Mouse (Mus musculus) cerebellum, adult (tissue): ENCODE data around the gene Me1.
A peak's percentile ranks its signal among the peaks of the same experiment; 100 is the strongest.
"Not testable (repeated sequence)": the region's sequence is repeated elsewhere in the genome, so short reads cannot be mapped to it uniquely, and the experiment has no call there.

Experiments
- ATAC-seq: cut with Nextera tagmentation; 2 replicates; pipeline ENCODE4 v1.9.2; 2017; ENCODE audit warnings: mild to moderate bottlenecking, moderate library complexity, mixed read lengths; ENCODE audit not compliant: insufficient number of reproducible peaks, low FRiP score, low TSS enrichment

Gene Me1

DNA sequence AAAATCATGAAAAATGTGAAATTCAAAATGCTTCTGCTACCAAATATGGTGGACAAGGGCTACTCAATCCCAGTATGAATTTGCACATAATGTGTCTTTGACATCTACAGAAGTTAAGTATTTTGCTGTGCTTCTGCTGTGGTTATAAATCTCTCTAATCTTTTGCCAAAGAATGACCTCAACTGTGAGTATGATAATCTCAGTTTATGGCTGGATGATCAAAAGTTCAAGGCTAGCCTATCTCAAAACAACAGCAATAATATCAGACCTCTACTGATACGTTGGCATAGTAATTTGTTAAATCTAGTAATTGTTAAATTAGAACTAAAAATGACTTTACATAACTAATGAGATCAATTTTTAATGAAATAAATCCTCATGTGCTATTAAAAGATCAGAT is 80.0 kb downstream of the Me1 start:
- no peak for ATAC-seq

- ATAC-seq: no peak
Observed at GRCm38 (mm10) chr9:86612091-86612490, 83.7 kb downstream of the Me1 start.

DNA sequence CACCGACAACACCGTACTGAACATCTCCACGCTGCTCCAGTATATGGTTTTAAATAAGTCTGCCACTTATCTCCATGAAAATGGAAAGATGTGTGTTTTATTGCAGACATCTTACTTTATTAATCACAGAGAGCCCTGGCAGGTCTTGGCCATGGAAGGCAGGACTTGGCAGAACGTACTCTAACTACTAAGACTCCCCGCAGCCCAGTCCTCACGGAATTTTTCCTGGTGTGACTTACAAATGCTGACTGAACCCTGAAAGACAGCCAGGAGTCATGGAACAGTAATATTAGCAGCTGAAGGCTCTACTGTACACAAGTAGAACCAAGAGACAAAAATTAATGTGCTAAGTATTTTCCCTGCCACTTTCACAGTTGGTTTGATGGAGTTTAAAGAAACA is 90.0 kb downstream of the Me1 start:
- ATAC-seq: no peak

DNA sequence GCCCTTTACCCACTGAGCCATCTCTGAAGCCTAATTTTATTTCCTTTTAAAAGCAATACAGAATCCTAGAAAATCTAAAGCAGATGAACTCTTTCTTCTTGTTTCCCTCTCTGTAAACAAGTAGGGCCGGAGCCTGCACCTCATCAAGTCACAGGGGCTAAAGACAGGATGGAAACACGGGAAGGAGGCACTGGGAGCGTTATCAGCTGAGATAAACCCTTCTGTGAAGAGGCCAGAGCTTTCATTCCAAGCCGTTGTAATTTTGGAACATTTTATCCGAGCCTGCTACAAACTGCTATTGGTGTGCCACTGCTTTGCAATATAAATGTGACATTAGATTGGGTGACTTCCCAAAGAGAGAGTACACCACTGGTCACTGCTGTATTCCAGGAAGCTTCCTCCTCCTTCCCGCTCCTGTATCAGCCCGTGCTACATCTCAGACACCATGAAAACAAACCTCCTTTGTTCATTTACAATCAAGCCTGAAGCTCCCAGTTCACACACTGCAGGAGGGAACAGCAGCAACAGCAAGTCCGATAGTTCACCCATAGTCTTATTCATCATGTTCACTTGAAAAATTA is 95.9 kb downstream of the Me1 start:
- no peak for ATAC-seq

DNA sequence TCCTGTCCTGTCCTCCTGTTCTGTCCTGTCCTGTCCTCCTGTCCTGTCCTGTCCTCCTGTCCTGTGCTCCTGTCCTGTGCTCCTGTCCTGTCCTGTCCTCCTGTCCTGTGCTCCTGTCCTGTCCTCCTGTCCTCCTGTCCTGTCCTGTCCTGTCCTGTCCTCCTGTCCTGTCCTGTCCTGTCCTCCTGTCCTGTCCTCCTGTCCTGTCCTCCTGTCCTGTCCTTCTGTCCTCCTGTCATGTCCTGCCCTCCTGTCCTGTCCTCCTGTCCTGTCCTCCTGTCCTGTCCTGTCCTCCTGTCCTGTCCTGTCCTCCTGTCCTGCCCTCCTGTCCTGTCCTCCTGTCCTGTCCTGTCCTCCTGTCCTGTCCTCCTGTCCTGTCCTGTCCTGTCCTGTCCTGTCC is 98.8 kb downstream of the Me1 start:
- not testable (repeated sequence) for ATAC-seq

DNA sequence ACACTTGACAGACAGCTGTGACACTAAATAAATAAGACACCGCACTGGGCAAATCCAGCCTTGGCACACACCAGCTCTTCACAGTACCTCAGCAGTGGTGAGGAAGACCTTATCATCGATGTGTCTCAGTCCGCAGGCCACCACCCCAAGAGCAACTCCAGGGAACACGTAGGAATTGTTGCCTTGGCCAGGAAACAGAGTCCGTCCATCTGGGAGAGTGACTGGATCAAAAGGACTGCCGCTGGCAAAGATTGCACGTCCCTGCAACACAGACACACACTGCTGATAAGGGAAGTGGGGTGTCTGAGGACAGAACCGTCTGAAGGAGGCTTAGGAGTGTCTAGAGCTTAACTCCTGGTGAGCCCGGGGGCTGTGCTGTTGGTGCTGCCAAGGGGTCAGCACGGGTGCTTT is 101.4 kb downstream of the Me1 start:
- ATAC-seq: not testable (repeated sequence)

DNA sequence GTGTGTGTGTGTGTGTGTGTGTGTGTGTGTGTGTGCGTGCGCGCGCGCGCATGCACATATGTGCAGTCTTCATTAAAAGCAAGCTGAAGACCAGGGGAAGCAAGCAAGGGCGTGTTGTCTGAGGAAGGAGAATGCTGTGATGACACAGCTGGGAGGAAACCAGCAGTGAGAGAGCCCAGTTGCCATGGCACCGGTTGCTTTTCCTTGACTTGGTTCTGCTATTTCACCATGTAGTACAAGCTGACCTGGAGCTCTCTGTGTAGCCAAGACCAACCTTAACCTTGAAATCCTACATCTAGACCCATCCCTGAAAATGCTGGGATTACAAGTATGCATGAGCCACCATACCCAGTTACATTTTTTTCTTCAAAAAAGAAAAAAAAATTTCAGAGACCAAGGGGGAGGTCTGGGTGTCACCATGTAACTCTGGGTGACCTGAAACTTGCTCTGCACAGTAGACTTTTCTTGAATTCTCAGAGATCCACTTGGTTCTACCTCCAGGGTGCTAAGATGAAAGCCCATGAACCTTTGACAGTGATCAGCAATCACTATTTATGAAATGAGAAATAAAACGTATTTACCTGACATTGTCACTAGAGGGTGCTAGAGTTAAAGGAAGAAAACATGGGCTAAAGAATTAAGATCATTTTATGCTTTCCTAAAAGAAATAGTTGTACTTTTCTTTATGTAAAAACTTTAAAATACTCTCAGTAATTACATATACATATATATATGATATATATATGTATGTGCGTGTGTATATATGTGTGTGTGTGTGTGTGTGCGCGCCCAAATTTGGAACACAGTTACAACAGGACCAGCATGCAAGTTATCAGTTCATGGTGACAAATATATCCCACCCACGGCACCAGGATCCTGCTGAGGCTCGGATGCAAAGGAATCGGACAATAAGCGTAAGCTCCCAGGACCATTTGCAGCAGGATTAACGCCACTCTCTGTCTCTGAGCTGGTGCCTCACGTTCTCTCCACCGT is 102.8 kb downstream of the Me1 start:
- ATAC-seq: no peak

DNA sequence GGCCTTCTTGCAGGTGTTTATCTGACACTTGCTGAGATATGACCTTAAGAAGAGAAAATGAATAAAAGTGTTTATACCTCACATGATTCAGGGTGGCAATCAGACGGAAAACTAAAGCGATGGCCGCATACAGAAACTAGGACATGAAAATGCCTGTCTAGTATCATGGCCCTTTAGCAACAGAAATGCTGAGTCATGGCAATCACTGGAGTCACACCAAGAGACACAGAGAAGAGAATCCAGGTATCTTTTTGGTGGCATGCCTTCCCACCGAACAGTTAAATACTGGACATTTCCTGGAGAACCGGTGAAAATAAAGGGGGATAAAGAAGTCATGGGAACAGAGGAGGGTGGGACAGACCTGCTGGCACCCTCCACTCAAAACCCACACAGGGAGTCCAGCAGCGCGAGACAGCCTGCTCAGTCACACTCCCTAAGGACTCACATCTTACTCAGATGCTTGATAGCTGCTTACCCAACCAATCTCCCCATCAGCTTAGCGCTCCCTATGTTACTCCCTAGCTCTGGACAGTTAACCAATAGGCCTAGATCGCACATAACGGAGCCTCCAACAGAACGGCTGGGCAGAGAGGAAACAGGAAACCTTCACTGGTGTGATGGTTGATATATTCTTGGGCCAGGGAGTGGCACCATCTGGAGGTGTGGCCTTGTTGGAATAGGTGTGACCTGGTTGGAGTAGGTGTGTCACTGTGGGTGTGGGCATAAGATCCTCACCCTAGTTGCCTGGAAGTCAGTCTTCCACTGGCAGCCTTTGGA is 108.5 kb downstream of the Me1 start:
- no peak for ATAC-seq

- ATAC-seq: peak; percentile 58; the same call in 1 of the 2 replicates
Observed at GRCm38 (mm10) chr9:86583740-86584139, 112.0 kb downstream of the Me1 start.

GRCm38 (mm10) chr9:86579657-86580056 is 116.1 kb downstream of the Me1 start:
- ATAC-seq: no peak

DNA sequence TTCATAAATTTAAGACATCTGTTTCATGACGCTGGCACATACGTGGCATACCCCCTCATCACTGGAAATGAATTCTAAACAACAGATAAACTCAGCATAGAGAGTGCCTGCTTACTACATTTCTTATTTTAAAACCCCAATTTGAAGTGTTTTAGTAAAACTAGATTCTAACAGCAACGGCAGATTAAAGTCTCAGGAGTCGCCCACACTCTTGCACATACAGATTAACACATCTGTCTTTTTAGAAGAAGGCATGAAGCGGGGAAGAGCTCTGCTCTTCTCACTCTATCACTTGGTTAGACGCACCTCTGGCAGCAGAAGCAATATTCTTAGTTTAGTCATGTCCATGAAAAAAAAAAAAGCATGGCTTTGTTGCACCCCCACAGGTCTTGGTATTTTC is 120.6 kb downstream of the Me1 start:
- ATAC-seq: no peak

- no peak for ATAC-seq
Observed at GRCm38 (mm10) chr9:86573616-86574303, 122.0 kb downstream of the Me1 start.

DNA sequence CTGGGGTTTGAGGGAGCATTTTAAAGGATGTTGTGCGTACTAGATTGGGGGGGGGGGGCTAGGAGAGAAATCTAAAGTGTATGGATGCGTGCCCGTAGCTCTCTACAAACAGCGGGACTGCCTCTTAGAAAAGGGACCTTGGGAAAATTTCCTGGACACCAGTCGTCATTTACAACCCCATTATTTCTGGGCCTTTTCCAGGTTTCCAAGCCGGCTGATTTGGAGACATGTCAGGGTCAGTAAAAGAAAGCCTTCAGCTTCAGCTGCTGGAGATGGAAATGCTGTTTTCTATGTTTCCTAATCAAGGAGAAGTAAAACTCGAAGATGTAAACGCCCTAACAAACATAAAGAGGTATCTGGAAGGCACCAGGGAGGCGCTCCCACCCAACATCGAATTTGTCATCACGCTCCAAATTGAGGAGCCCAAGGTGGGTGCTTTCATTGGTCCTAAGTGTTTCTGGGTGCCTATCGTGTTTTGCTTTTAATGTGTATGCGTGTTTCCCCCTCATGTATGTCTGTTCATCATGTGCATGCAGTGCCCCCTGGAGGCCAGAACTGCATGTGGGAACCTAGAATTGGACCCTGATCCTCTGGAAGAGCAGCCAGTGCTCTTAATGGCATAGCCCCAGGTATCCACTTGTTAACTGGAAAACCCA is 123.0 kb downstream of the Me1 start:
- ATAC-seq: no peak

- ATAC-seq: peak; percentile 57
Observed at GRCm38 (mm10) chr9:86572196-86572595, 123.6 kb downstream of the Me1 start.

- ATAC-seq: peak; percentile 94
Observed at GRCm38 (mm10) chr9:86571540-86572135, 124.1 kb downstream of the Me1 start, which contains the start of the genes Pgm3 and Rwdd2a. Gene Pgm3 (minus strand): TSS chr9:86571842. Gene Rwdd2a (plus strand): TSS chr9:86571991.

- no peak for ATAC-seq
Observed at GRCm38 (mm10) chr9:86570946-86571345, 124.8 kb downstream of the Me1 start.

DNA sequence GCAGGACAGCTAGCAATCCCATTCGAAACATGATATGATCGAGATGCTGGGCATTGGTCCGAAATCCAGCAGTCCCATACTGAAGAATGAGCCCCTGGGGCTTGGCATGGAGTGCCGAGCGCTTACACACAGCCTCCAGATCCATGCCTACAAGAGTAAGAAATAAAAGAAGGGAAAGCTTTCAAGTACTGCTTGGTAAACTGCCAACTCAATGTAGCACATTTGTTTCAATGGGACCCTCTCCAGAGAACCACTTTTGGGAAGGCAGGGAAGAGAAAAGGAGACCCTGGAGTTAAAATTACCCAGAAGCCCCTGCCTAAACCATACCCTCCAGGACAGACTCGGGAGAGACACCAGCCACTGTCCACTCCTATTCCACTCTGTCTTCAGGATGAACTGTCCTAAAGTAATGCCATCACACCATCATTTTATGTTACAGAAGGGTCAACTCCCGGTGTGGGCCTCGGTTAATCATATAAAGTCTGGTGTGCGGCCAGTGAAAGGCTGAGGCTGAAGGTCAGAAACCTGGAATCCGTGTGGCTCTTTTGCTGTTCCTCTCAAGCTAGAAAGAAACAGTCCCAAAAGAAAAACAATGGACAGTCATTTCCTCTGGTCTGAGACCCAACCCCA is 125.4 kb downstream of the Me1 start:
- ATAC-seq: no peak

- no peak for ATAC-seq
Observed at GRCm38 (mm10) chr9:86569314-86569910, 126.3 kb downstream of the Me1 start.
